Mouse (Mus musculus) intestine, postnatal 0 days (tissue): ENCODE measurements at regions not wholly inside any gene's neighbourhood (a gene's known extent, or its start where the extent isn't known, plus 50 kb on each side); places are given as distances from the start of the nearest gene placed in this dataset.

ENCODE experiments used
- ATAC-seq: fragments of 200-750 bp; cut with Nextera tagmentation; 2 replicates; pipeline ENCODE4 v1.8.0; 2017; ENCODE audit warnings: mild to moderate bottlenecking, moderate TSS enrichment, moderate library complexity
- H3K27ac ChIP-seq: fragments of 300-500 bp; sonication (generic); 2 replicates; pipeline ENCODE4 v1.5.1; 2014; ENCODE audit warnings: mild to moderate bottlenecking, low read depth, low read length, moderate library complexity
- H3K27me3 ChIP-seq: fragments of 300-500 bp; sonication (generic); replicated peaks from 2 replicates; pipeline ENCODE4 v1.6.1; 2014; ENCODE audit warnings: low read length, mixed read lengths; ENCODE audit not compliant: control insufficient read depth, insufficient read depth
- H3K36me3 ChIP-seq: fragments of 300-500 bp; sonication (generic); 2 replicates; pipeline ENCODE4 v1.6.1; 2014; ENCODE audit warnings: mild to moderate bottlenecking, moderate library complexity; ENCODE audit not compliant: control insufficient read depth, insufficient read depth
- H3K4me1 ChIP-seq: fragments of 300-500 bp; sonication (generic); replicated peaks from 2 replicates; pipeline ENCODE4 v1.6.1; 2014; ENCODE audit warnings: antibody characterized with exemption, low read length, mixed read lengths; ENCODE audit not compliant: control insufficient read depth, insufficient read depth
- H3K4me2 ChIP-seq: fragments of 300-500 bp; sonication (generic); replicated peaks from 2 replicates; pipeline ENCODE4 v1.6.1; 2014; ENCODE audit warnings: low read depth, mild to moderate bottlenecking, moderate library complexity
- H3K4me3 ChIP-seq: fragments of 300-500 bp; sonication (generic); 2 replicates; pipeline ENCODE4 v1.5.1; 2014; ENCODE audit warnings: low read depth, low read length
- H3K9ac ChIP-seq: fragments of 300-500 bp; sonication (generic); 2 replicates; pipeline ENCODE4 v1.6.1; 2014; ENCODE audit warnings: mild to moderate bottlenecking, low read depth, low read length
- H3K9me3 ChIP-seq: fragments of 300-500 bp; sonication (generic); 2 replicates; pipeline ENCODE4 v1.6.1; 2016; ENCODE audit warnings: mixed run types; ENCODE audit not compliant: control insufficient read depth
- CTCF ChIP-seq: sonication (generic); IDR thresholded peaks from 2 replicates; pipeline ENCODE4 v1.5.1; 2016; ENCODE audit warnings: low read depth, mild to moderate bottlenecking, control low read depth, antibody characterized with exemption, moderate library complexity
- WGBS: fragments of 180-500 bp; shearing (Covaris S2); extraction: QIAGEN DNeasy Blood & Tissue Kit; methylation state at CpG from one replicate; pipeline ENCODE4 v1.1.7; 2014; 5-methylcytosine and 5-hydroxymethylcytosine counted together

DNA sequence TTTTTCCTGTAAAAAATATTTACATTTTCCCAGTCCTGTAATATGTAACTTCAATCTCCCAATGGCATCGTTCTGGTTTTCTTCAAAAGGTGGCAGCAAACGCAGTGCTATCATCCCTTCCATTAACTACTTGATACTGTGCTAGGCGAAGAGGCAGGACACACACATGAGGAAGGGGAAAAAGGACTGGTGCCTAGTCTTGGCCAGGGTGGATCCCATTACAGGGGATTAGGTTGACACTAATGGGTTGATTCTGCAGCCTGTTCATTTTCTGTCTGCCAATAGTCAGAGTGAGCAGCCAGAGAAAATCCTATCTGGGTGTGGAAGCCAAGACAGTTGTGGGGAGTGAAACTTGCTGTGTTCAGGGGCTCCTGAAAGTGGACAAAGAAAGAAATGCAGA lies 392.7 kb upstream of the Adgrl3 start:
- H3K4me2 ChIP-seq = no peak overlapping the region
- no peak for TF ChIP-seq CTCF
- ATAC-seq = no peak
- H3K27ac ChIP-seq = no peak overlapping the region
- H3K9me3 ChIP-seq = no peaks in the 10 kb centered on the region
- H3K4me1 ChIP-seq = no peaks in the 10 kb centered on the region
- no peaks in the 10 kb centered on the region for H3K27me3 ChIP-seq
- WGBS = 58% methylated on average over 3 of the region's 3 CpGs
- no peaks in the 10 kb centered on the region for H3K36me3 ChIP-seq
- H3K4me3 ChIP-seq = no peak overlapping the region
- no peak overlapping the region for H3K9ac ChIP-seq

DNA sequence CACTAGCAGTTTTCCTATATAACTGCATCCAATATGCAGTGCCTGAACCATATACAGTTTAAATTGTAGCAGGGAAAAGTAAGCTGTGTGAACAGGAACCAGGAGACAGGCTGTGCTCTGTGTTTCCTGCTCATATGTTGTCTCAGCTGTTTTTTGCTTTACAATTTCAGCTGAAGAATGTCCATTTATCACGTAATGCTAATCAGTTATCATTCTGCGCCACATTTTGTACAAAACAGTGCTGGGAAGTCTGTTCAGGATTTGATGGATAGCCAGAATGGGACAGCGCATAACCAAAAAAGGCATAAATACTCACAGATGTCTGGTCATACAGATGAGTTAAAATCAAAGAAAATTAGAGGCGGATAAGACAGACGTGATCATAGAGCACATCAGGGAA lies 360.9 kb upstream of the Adgrl3 start:
- H3K27ac ChIP-seq = no peak overlapping the region
- H3K9ac ChIP-seq = no peak overlapping the region
- 61% methylated on average over 5 of the region's 5 CpGs for WGBS
- H3K4me2 ChIP-seq = no peak overlapping the region
- no peaks in the 10 kb centered on the region for H3K4me1 ChIP-seq
- no peak overlapping the region for H3K4me3 ChIP-seq
- H3K36me3 ChIP-seq = no peaks in the 10 kb centered on the region
- no peaks in the 10 kb centered on the region for H3K9me3 ChIP-seq
- ATAC-seq = no peak
- TF ChIP-seq CTCF = no peak
- H3K27me3 ChIP-seq = no peaks in the 10 kb centered on the region

GRCm38 (mm10) chr5:80659530-80659929 lies 360.4 kb upstream of the Adgrl3 start:
- ATAC-seq = no peak
- H3K4me2 ChIP-seq = no peak overlapping the region
- no peaks in the 10 kb centered on the region for H3K9me3 ChIP-seq
- no peak for TF ChIP-seq CTCF
- H3K27me3 ChIP-seq = no peaks in the 10 kb centered on the region
- 49% methylated on average over 3 of the region's 3 CpGs for WGBS
- no peaks in the 10 kb centered on the region for H3K4me1 ChIP-seq
- H3K9ac ChIP-seq = no peak overlapping the region
- no peaks in the 10 kb centered on the region for H3K36me3 ChIP-seq
- H3K27ac ChIP-seq = no peak overlapping the region
- no peak overlapping the region for H3K4me3 ChIP-seq

GRCm38 (mm10) chr5:80670258-80670947 lies 349.5 kb upstream of the Adgrl3 start:
- H3K4me3 ChIP-seq = no peak overlapping the region
- H3K4me2 ChIP-seq = no peak overlapping the region
- H3K27ac ChIP-seq = no peak overlapping the region
- H3K36me3 ChIP-seq = no peaks in the 10 kb centered on the region
- H3K27me3 ChIP-seq = no peaks in the 10 kb centered on the region
- WGBS = 63% methylated on average over 7 of the region's 7 CpGs
- no peaks in the 10 kb centered on the region for H3K9me3 ChIP-seq
- ATAC-seq = no peak
- no peak for TF ChIP-seq CTCF
- no peak overlapping the region for H3K9ac ChIP-seq
- no peaks in the 10 kb centered on the region for H3K4me1 ChIP-seq

GRCm38 (mm10) chr5:80683431-80683830 lies 336.5 kb upstream of the Adgrl3 start:
- ATAC-seq = no peak
- H3K4me3 ChIP-seq = no peak overlapping the region
- H3K4me2 ChIP-seq = no peak overlapping the region
- 65% methylated on average over 2 of the region's 2 CpGs for WGBS
- no peak overlapping the region for H3K9ac ChIP-seq
- H3K36me3 ChIP-seq = no peaks in the 10 kb centered on the region
- no peaks in the 10 kb centered on the region for H3K4me1 ChIP-seq
- TF ChIP-seq CTCF = no peak
- H3K27me3 ChIP-seq = no peaks in the 10 kb centered on the region
- no peak overlapping the region for H3K27ac ChIP-seq
- H3K9me3 ChIP-seq = no peaks in the 10 kb centered on the region

DNA sequence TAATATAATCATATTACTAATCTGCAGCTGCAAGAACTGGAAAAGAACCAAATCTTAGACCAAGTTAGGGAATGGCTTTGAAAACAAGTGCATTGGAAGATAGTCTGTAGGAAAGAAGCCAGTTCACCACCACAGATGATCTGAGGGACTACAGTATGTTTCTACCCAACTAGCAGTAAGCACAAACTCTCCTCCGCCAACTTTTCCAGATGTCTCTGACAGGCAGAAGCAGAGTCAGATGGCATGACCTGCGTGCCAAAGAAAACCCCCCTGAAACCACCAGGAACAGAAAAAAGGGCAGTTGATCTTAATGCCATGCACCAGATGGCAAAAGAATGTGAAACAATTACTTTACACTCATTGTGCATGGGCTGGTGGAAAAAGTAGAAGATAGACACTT lies 319.1 kb upstream of the Adgrl3 start:
- ATAC-seq = no peak
- H3K4me3 ChIP-seq = no peak overlapping the region
- no peak overlapping the region for H3K9ac ChIP-seq
- no peak for TF ChIP-seq CTCF
- H3K27me3 ChIP-seq = no peaks in the 10 kb centered on the region
- H3K27ac ChIP-seq = no peak overlapping the region
- no peak overlapping the region for H3K4me2 ChIP-seq
- WGBS = 82% methylated on average over 2 of the region's 2 CpGs
- no peaks in the 10 kb centered on the region for H3K9me3 ChIP-seq
- H3K4me1 ChIP-seq = no peaks in the 10 kb centered on the region
- no peaks in the 10 kb centered on the region for H3K36me3 ChIP-seq

DNA sequence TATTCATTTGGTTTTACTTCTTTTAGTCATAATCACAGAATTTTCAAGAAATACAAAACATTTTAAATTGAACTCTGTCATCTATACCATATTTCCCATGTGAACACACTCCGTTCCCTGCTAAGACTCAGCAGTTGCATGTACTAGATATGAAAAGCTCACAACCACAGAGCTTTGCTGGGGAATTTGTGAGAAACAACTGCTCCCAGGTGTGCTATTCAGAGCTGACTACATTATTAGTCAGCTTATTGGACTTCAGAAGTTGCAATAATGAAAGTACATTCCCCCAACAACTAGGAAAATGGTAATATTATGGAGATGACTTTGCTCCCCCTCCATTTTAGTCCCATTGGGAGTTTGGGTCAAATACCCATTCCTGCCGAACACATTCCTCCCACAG lies 315.2 kb upstream of the Adgrl3 start:
- no peak for ATAC-seq
- no peak for TF ChIP-seq CTCF
- Histone ChIP-seq H3K27me3 (no peaks in the 10 kb centered on the region), H3K9me3 (no peaks in the 10 kb centered on the region), H3K4me3 (no peak overlapping the region), H3K27ac (no peak overlapping the region), H3K36me3 (no peaks in the 10 kb centered on the region), H3K4me2 (no peak overlapping the region), H3K9ac (no peak overlapping the region), H3K4me1 (no peaks in the 10 kb centered on the region)
- WGBS = 83% methylated on average over 2 of the region's 2 CpGs
